8 mouse cellular contexts compared by ENCODE assay signal in the genomic region with DNA sequence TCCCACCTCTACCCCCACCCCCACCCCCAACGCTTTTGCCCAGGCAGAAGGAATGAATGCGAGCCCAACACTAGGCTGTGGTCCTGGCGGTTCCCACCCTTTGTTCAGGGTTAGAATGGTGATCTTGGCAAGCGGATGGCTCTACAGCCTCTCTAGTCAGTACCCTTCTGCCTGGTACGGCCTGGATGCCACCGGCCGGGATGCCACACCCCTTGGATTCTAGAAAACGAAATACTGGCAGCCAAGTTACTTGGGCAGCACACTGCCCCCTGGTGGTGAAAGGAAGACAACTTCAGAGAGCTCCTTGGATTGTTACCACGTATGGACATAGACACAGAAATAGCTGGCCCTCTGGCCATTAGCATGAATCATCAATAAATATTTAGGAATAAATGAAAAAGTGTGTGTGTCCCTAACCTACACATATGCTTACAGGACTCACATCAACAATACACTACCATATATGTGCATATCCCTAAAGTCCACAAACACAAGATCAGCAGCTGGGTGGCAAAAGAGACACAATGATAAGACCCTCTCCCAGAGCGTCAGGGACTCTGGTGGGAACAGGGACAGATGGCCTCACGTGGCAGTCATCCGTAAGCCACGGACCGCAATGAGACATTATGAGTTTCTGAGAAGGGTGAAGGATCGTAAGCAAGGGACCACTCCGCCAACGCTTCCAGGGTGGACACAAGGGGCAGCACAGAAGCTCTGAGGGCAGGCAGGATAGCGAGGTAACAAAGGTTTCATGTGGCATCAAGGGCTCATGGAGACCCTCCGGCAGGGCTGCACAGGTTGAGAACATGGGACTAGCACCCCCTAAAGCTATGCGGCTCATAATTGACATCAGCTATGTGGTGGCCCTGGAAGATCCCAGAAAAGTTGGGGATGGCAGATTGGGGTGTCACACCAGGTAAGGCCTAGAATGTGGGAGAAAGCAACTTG. TPM values are rescaled to one million over a fixed set of nuclear protein-coding genes. Genes with fewer than 3 reads are reported as not detected.
A peak's percentile ranks its signal among the peaks of the same experiment; 100 is the strongest.
DNase-seq lines count a peak whose midpoint lies in the region; ATAC-seq and TF ChIP-seq lines count a peak whose summit lies in the region.

No protein-coding gene starts in this region.

- no peaks in the 10 kb centered on the region; the same call in 1 of the 2 replicates for H3K4me1 ChIP-seq in intestine, postnatal 0 days (replicated peaks; ENCODE audit: control insufficient read depth, insufficient read depth, low read length)
- peaks cover 24% of the 10 kb centered on the region for H3K4me1 ChIP-seq in limb, embryonic 12.5 days (replicated peaks)
- H3K4me1 ChIP-seq in midbrain, embryonic 12.5 days = peaks cover 20% of the 10 kb centered on the region

- peak overlapping the region; percentile 15; the same call in 1 of the 2 replicates for H3K4me3 ChIP-seq in intestine, postnatal 0 days (ENCODE audit: low read depth, low read length)
- H3K4me3 ChIP-seq in limb, embryonic 12.5 days (replicated peaks) = peak overlapping the region; percentile 19; the same call in 1 of the 2 replicates
- H3K4me3 ChIP-seq in midbrain, embryonic 12.5 days = no peak overlapping the region

- H3K4me2 ChIP-seq in intestine, postnatal 0 days (replicated peaks; ENCODE audit: low read depth) = peak overlapping the region; percentile 60
- peak overlapping the region; percentile 48 for H3K4me2 ChIP-seq in limb, embryonic 12.5 days
- peak overlapping the region; percentile 37 for H3K4me2 ChIP-seq in midbrain, embryonic 12.5 days (replicated peaks)

- 39% methylated on average over 20 of the region's 20 CpGs for WGBS in intestine, postnatal 0 days
- WGBS in limb, embryonic 12.5 days = 41% methylated on average over 20 of the region's 20 CpGs
- WGBS in midbrain, embryonic 12.5 days = 44% methylated on average over 20 of the region's 20 CpGs

- H3K9me3 ChIP-seq in intestine, postnatal 0 days (ENCODE audit: control insufficient read depth) = no peaks in the 10 kb centered on the region
- H3K9me3 ChIP-seq in limb, embryonic 12.5 days = no peaks in the 10 kb centered on the region
- no peaks in the 10 kb centered on the region for H3K9me3 ChIP-seq in midbrain, embryonic 12.5 days

- no peak overlapping the region for H3K9ac ChIP-seq in intestine, postnatal 0 days (ENCODE audit: low read depth, low read length)
- H3K9ac ChIP-seq in limb, embryonic 12.5 days (replicated peaks) = no peak overlapping the region
- no peak overlapping the region for H3K9ac ChIP-seq in midbrain, embryonic 12.5 days (replicated peaks)

- peaks cover 29% of the 10 kb centered on the region for H3K36me3 ChIP-seq in intestine, postnatal 0 days (ENCODE audit: control insufficient read depth, insufficient read depth)
- H3K36me3 ChIP-seq in limb, embryonic 12.5 days = peaks cover 30% of the 10 kb centered on the region
- H3K36me3 ChIP-seq in midbrain, embryonic 12.5 days = peaks cover 22% of the 10 kb centered on the region

- DNase-seq in 3T3-L1 (ENCODE audit: low read depth, low spot score) = peak; percentile 98
- peak; percentile 89 for DNase-seq in adrenal gland, postnatal 10 days
- peak; percentile 77 for DNase-seq in embryo, embryonic 9.5 days (ENCODE audit: extremely low spot score)
- peak; percentile 97 for DNase-seq in heart, adult 11 months
- DNase-seq in spleen, adult 12 weeks (ENCODE audit: low spot score) = peak; percentile 49

- H3K27ac ChIP-seq in intestine, postnatal 0 days (ENCODE audit: low read depth, low read length) = no peak overlapping the region
- H3K27ac ChIP-seq in limb, embryonic 12.5 days = no peak overlapping the region
- H3K27ac ChIP-seq in midbrain, embryonic 12.5 days (replicated peaks) = no peak overlapping the region

- ATAC-seq in intestine, postnatal 0 days = no peak
- no peak for ATAC-seq in limb, embryonic 12.5 days (ENCODE audit: insufficient number of reproducible peaks, insufficient read depth, low FRiP score, low TSS enrichment, low read depth)
- no peak; the same call in 1 of the 2 replicates for ATAC-seq in midbrain, embryonic 12.5 days (ENCODE audit: low FRiP score, low read depth)

- peak; percentile 89 for TF ChIP-seq CTCF in intestine, postnatal 0 days (IDR thresholded peaks at IDR 0.05; ENCODE audit: low read depth)

- no peaks in the 10 kb centered on the region for H3K27me3 ChIP-seq in intestine, postnatal 0 days (replicated peaks; ENCODE audit: control insufficient read depth, insufficient read depth, low read length)
- H3K27me3 ChIP-seq in limb, embryonic 12.5 days = no peaks in the 10 kb centered on the region
- H3K27me3 ChIP-seq in midbrain, embryonic 12.5 days = peaks cover 9% of the 10 kb centered on the region; the same call in 1 of the 2 replicates

RNA-seq across cellular contexts. Expression of a gene that starts 14.5 kb away (rescaled TPM):
- under 1 TPM; 0.21 to 0.48 TPM for total RNA-seq in adrenal gland, postnatal 10 days (2021)
- 0.22 and 0.37 TPM in 2 replicates for polyA plus RNA-seq in intestine, postnatal 0 days (2015; fragmentation: Nextera tagmentation; extraction: Ambion mirVana)
- 0.20 and 0.56 TPM in 2 replicates for polyA plus RNA-seq in limb, embryonic 12.5 days (2016; fragmentation: Nextera tagmentation; extraction: Ambion mirVana)
- polyA plus RNA-seq in midbrain, embryonic 12.5 days (2016; fragmentation: Nextera tagmentation; extraction: Ambion mirVana) = 0.46 and 0.84 TPM in 2 replicates

RNA-seq across cellular contexts. Expression of a gene that starts 16.3 kb away (rescaled TPM):
- total RNA-seq in adrenal gland, postnatal 10 days (2021) = 10 to 100 TPM; 39.3 to 51.5 TPM
- 15.1 and 17.5 TPM in 2 replicates for polyA plus RNA-seq in intestine, postnatal 0 days (2015; fragmentation: Nextera tagmentation; extraction: Ambion mirVana)
- polyA plus RNA-seq in limb, embryonic 12.5 days (2016; fragmentation: Nextera tagmentation; extraction: Ambion mirVana) = 18.3 and 19.2 TPM in 2 replicates
- 32.1 and 32.6 TPM in 2 replicates for polyA plus RNA-seq in midbrain, embryonic 12.5 days (2016; fragmentation: Nextera tagmentation; extraction: Ambion mirVana)

RNA-seq across cellular contexts. Expression of a gene that starts 16.8 kb away (rescaled TPM):
- total RNA-seq in adrenal gland, postnatal 10 days (2021) = 10 to 100 TPM; 63.1 to 77.8 TPM
- 26.0 and 26.2 TPM in 2 replicates for polyA plus RNA-seq in intestine, postnatal 0 days (2015; fragmentation: Nextera tagmentation; extraction: Ambion mirVana)
- 105 TPM in 2 replicates for polyA plus RNA-seq in limb, embryonic 12.5 days (2016; fragmentation: Nextera tagmentation; extraction: Ambion mirVana)
- polyA plus RNA-seq in midbrain, embryonic 12.5 days (2016; fragmentation: Nextera tagmentation; extraction: Ambion mirVana) = 69.5 and 70.3 TPM in 2 replicates

RNA-seq across cellular contexts. Expression of a gene that starts 24.8 kb away (rescaled TPM):
- 10 to 100 TPM; 50.0 to 58.3 TPM for total RNA-seq in adrenal gland, postnatal 10 days (2021)
- polyA plus RNA-seq in intestine, postnatal 0 days (2015; fragmentation: Nextera tagmentation; extraction: Ambion mirVana) = 80.1 and 83.0 TPM in 2 replicates
- polyA plus RNA-seq in limb, embryonic 12.5 days (2016; fragmentation: Nextera tagmentation; extraction: Ambion mirVana) = 77.5 and 78.5 TPM in 2 replicates
- 70.3 and 78.7 TPM in 2 replicates for polyA plus RNA-seq in midbrain, embryonic 12.5 days (2016; fragmentation: Nextera tagmentation; extraction: Ambion mirVana)

RNA-seq across cellular contexts. Expression of a gene that starts 25.6 kb away (rescaled TPM):
- 10 to 100 TPM; 26.2 to 29.5 TPM for total RNA-seq in adrenal gland, postnatal 10 days (2021)
- polyA plus RNA-seq in intestine, postnatal 0 days (2015; fragmentation: Nextera tagmentation; extraction: Ambion mirVana) = 7.1 and 7.4 TPM in 2 replicates
- polyA plus RNA-seq in limb, embryonic 12.5 days (2016; fragmentation: Nextera tagmentation; extraction: Ambion mirVana) = 27.8 and 27.9 TPM in 2 replicates
- 24.1 and 24.5 TPM in 2 replicates for polyA plus RNA-seq in midbrain, embryonic 12.5 days (2016; fragmentation: Nextera tagmentation; extraction: Ambion mirVana)
